Mouse (Mus musculus) liver, embryonic 16.5 days (tissue): ENCODE measurements at regions not wholly inside any gene's neighbourhood (a gene's known extent, or its start where the extent isn't known, plus 50 kb on each side); places are given as distances from the start of the nearest gene placed in this dataset.
"Not testable (repeated sequence)": the region's sequence is repeated elsewhere in the genome, so short reads cannot be mapped to it uniquely, and the experiment has no call there.

Source experiments
- ATAC-seq: fragments of 200-750 bp; cut with Nextera tagmentation; 2 replicates; pipeline ENCODE4 v1.8.0; 2017; ENCODE audit warnings: low read depth, mild to moderate bottlenecking, moderate number of reproducible peaks, moderate library complexity
- H3K27ac ChIP-seq: fragments of 300-500 bp; sonication (generic); 2 replicates; pipeline ENCODE4 v1.5.1; 2014; ENCODE audit warnings: mild to moderate bottlenecking, low read length
- H3K27me3 ChIP-seq: fragments of 300-500 bp; sonication (generic); 2 replicates; pipeline ENCODE4 v1.6.1; 2014; ENCODE audit warnings: low read depth, low read length, mixed read lengths; ENCODE audit not compliant: control insufficient read depth, insufficient read depth
- H3K36me3 ChIP-seq: fragments of 300-500 bp; sonication (generic); 2 replicates; pipeline ENCODE4 v1.6.1; 2014; ENCODE audit warnings: mild to moderate bottlenecking; ENCODE audit not compliant: control insufficient read depth, insufficient read depth
- H3K4me1 ChIP-seq: fragments of 300-500 bp; sonication (generic); 2 replicates; pipeline ENCODE4 v1.6.1; 2014; ENCODE audit warnings: low read depth, low read length, mixed read lengths; ENCODE audit not compliant: control insufficient read depth
- H3K4me2 ChIP-seq: fragments of 300-500 bp; sonication (generic); 2 replicates; pipeline ENCODE4 v1.6.1; 2014; ENCODE audit warnings: low read depth, low read length, mixed read lengths
- H3K4me3 ChIP-seq: fragments of 300-500 bp; sonication (generic); 2 replicates; pipeline ENCODE4 v1.5.1; 2014; ENCODE audit warnings: low read depth, mild to moderate bottlenecking, low read length
- H3K9ac ChIP-seq: fragments of 300-500 bp; sonication (generic); 2 replicates; pipeline ENCODE4 v1.6.1; 2014; ENCODE audit warnings: low read depth, low read length
- H3K9me3 ChIP-seq: fragments of 300-500 bp; sonication (generic); replicated peaks from 2 replicates; pipeline ENCODE4 v1.6.1; 2016; ENCODE audit warnings: low read length; ENCODE audit not compliant: control insufficient read depth
- WGBS: fragments of 180-500 bp; shearing (Covaris S2); extraction: QIAGEN DNeasy Blood & Tissue Kit; methylation state at CpG from one replicate; pipeline ENCODE4 v1.1.7; 2014; ENCODE audit not compliant: insufficient replicate concordance; 5-methylcytosine and 5-hydroxymethylcytosine counted together

- 64% methylated on average over 9 of the region's 9 CpGs for WGBS
These were observed 153.5 kb upstream of the Snrpn start for GRCm38 (mm10) chr7:60293556-60293955.

GRCm38 (mm10) chr7:60244187-60244866 lies 104.3 kb upstream of the Snrpn start:
- H3K36me3 ChIP-seq, H3K4me1 ChIP-seq, H3K27me3 ChIP-seq, H3K9ac ChIP-seq, H3K9me3 ChIP-seq, H3K27ac ChIP-seq: not testable (repeated sequence)
- H3K4me2 ChIP-seq, result peak overlapping the region; percentile 39
- ATAC-seq, result peak; percentile 83
- WGBS, result 11% methylated on average over 22 of the region's 22 CpGs
- H3K4me3 ChIP-seq, result peak overlapping the region; percentile 46

More at GRCm38 (mm10) chr7:60293556-60293955, 153.5 kb upstream of the Snrpn start:
- Histone ChIP-seq H3K36me3 (no peaks in the 10 kb centered on the region), H3K4me2 (no peak overlapping the region), H3K27ac (no peak overlapping the region), H3K27me3 (no peaks in the 10 kb centered on the region), H3K4me3 (no peak overlapping the region), H3K4me1 (no peaks in the 10 kb centered on the region), H3K9ac (no peak overlapping the region), H3K9me3 (no peaks in the 10 kb centered on the region)
- no peak for ATAC-seq

GRCm38 (mm10) chr7:60243746-60244145 lies 103.7 kb upstream of the Snrpn start:
- WGBS, result 27% methylated on average over 11 of the region's 11 CpGs
- H3K4me1 ChIP-seq, H3K27me3 ChIP-seq, H3K36me3 ChIP-seq, H3K27ac ChIP-seq, ATAC-seq, H3K9ac ChIP-seq, H3K9me3 ChIP-seq: not testable (repeated sequence)
- peak overlapping the region; percentile 46 for H3K4me3 ChIP-seq
- peak overlapping the region; percentile 40 for H3K4me2 ChIP-seq

DNA sequence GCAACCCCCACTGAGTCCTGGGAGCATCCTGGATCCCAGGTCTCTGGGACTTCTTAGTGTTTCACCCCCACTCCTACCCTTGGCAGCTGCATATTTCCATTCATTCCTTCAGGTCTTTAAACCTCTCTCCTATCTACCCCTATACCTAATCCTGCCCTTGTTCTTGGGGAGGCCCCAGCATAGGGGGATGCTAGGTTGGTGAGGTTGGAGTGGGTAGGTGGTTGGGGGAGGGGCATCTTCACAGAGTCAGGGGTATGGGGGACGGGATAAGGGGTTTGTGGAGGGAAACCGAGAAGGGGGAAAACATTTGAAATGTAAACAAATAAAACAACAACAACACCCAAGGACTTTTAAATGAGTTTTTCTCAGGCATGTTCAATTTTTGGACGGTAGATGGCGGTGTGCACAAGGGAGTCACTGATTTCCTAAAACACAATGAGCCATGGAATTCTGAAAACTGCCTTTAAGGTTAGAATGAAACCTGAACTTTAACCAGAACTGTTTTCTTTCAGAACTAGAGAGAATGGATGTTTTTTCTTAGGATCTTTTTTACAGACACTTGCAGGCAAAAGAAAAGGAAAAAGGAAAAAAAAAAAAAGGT lies 98.7 kb upstream of the Snrpn start:
- H3K9me3 ChIP-seq, H3K4me2 ChIP-seq, H3K36me3 ChIP-seq, H3K9ac ChIP-seq, ATAC-seq, H3K4me1 ChIP-seq, H3K27ac ChIP-seq, H3K27me3 ChIP-seq, H3K4me3 ChIP-seq: not testable (repeated sequence)
- WGBS, result 3% methylated on average over 4 of the region's 4 CpGs

GRCm38 (mm10) chr7:60216358-60217273 lies 76.6 kb upstream of the Snrpn start:
- not testable (repeated sequence) for H3K27ac ChIP-seq, ATAC-seq, H3K4me3 ChIP-seq, H3K9me3 ChIP-seq, H3K36me3 ChIP-seq, H3K4me1 ChIP-seq, H3K4me2 ChIP-seq, H3K27me3 ChIP-seq, H3K9ac ChIP-seq
- 47% methylated on average over 3 of the region's 3 CpGs for WGBS
